Mouse (Mus musculus) liver, adult 2 months (tissue): ENCODE data around the gene Man1b1. TPM values are rescaled to one million over a fixed set of nuclear protein-coding genes. Genes with fewer than 3 reads are reported as not detected.

Experiments
- DNase-seq: peaks from one replicate; pipeline ENCODE4 v3.0.0-alpha.2; 2011; ENCODE audit warnings: low read depth, low spot score; ENCODE audit errors: extremely low read depth
- H3K27ac ChIP-seq: fragments of 200-500 bp; replicated peaks from 2 replicates; pipeline ENCODE4 v1.5.1; 2012; ENCODE audit warnings: low read depth, mild to moderate bottlenecking, control low read depth, inconsistent platforms, low read length; ENCODE audit not compliant: insufficient read depth
- H3K27me3 ChIP-seq: fragments of 200-500 bp; 2 replicates; pipeline ENCODE4 v1.6.1; 2012; ENCODE audit warnings: mild to moderate bottlenecking, moderate library complexity, low read length, inconsistent platforms; ENCODE audit not compliant: control insufficient read depth, insufficient read depth
- H3K36me3 ChIP-seq: fragments of 200-500 bp; 2 replicates; pipeline ENCODE4 v1.6.1; 2012; ENCODE audit warnings: low read length, inconsistent platforms; ENCODE audit not compliant: control insufficient read depth, insufficient read depth
- H3K4me1 ChIP-seq: fragments of 200-500 bp; 2 replicates; pipeline ENCODE4 v1.6.1; 2011; ENCODE audit warnings: low read length; ENCODE audit not compliant: control insufficient read depth, insufficient read depth
- H3K4me3 ChIP-seq: fragments of 200-500 bp; 2 replicates; pipeline ENCODE4 v1.5.1; 2011; ENCODE audit warnings: low read depth, mild to moderate bottlenecking, control low read depth, low read length, moderate library complexity; ENCODE audit not compliant: insufficient read depth
- H3K79me2 ChIP-seq: fragments of 200-500 bp; 2 replicates; pipeline ENCODE4 v1.6.1; 2012; ENCODE audit warnings: inconsistent platforms, mild to moderate bottlenecking, low read length, moderate library complexity; ENCODE audit not compliant: control insufficient read depth, insufficient read depth
- H3K9ac ChIP-seq: fragments of 200-500 bp; 2 replicates; pipeline ENCODE4 v1.6.1; 2012; ENCODE audit warnings: low read depth, mild to moderate bottlenecking, control low read depth, inconsistent platforms, low read length
- CTCF ChIP-seq: fragments of 200-500 bp; IDR thresholded peaks from 2 replicates; pipeline ENCODE4 v1.5.1; 2011; ENCODE audit warnings: low read depth, low read length, control low read depth
- POLR2A ChIP-seq: fragments of 200-500 bp; IDR thresholded peaks from 2 replicates; pipeline ENCODE4 v1.6.1; 2011; ENCODE audit warnings: low read length, control low read depth; ENCODE audit not compliant: insufficient read depth; ENCODE audit errors: extremely low read depth
- WGBS: fragments of 180-500 bp; shearing (Covaris S2); methylation state at CpG from one replicate; pipeline ENCODE4 v1.1.7; 2018; 5-methylcytosine and 5-hydroxymethylcytosine counted together
- polyA plus RNA-seq: library from polyadenylated mRNA; depleted of rRNA; stranded (reverse); fragments of >200 nt; gene quantifications from 2 replicates; pipeline ENCODE4 v1.2.3, GENCODE M21; 2012
- total RNA-seq: library from RNA; depleted of rRNA; stranded (reverse); fragments of >200 nt; gene quantifications from 2 replicates; pipeline ENCODE4 v1.2.3, GENCODE M21; 2014

The Man1b1 gene
- total and polyA plus RNA-seq, 2 experiments, result 8.1 to 17.3 TPM

DNA sequence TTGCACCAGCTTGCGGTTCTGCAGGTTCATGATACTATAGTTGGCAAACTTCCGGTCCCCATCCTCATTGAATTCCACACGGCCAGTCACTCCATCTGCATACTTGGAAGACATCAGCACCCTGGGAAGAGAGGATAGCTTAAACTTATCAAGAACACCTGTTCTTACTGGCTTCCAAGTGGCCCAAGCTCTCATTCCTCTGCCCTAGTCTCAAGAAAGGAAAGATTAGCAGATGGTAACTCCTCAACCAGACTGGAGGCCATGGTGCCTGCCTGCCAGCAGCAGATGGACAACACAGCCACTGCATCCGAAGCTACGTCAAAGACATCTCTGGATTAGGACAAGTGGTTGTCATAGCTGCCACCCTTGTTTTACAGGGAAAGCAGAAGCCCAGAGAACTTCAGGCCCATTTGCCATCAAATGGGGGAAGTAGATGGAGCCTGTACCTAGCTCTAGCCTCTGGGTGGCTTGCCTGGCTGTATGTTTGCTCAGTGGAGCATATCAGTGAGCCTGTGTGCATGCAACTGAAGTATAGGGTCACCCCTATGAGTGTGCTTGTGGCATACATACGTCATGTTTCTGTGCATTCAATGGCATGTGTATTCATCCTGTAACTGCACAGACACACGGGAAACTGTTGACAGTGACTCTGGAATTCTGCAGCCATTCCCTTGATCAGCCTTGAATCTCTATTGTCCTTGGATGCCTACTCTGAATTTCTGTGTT, 28.0 kb upstream of the Man1b1 start:
- WGBS, result 71% methylated on average over 7 of the region's 7 CpGs
- Histone ChIP-seq H3K36me3 (no peaks in the 10 kb centered on the region), H3K4me1 (peaks cover 3% of the 10 kb centered on the region; the same call in 1 of the 2 replicates), H3K27me3 (peaks cover 10% of the 10 kb centered on the region), H3K27ac (no peak overlapping the region), H3K79me2 (no peaks in the 10 kb centered on the region), H3K4me3 (no peak overlapping the region), H3K9ac (no peak overlapping the region)
- DNase-seq, result no peak
- TF ChIP-seq CTCF (no peak), POLR2A (no peak)

GRCm38 (mm10) chr2:25304657-25305541, 27.2 kb upstream of the Man1b1 start:
- DNase-seq, result no peak
- TF ChIP-seq CTCF, result no peak
- no peak for TF ChIP-seq POLR2A
- H3K27ac ChIP-seq, result no peak overlapping the region
- peaks cover 3% of the 10 kb centered on the region; the same call in 1 of the 2 replicates for H3K4me1 ChIP-seq
- no peaks in the 10 kb centered on the region for H3K36me3 ChIP-seq
- H3K79me2 ChIP-seq, result no peaks in the 10 kb centered on the region
- 5% methylated on average over 44 of the region's 45 CpGs for WGBS
- H3K9ac ChIP-seq, result no peak overlapping the region
- peak overlapping the region; percentile 30; the same call in 1 of the 2 replicates for H3K4me3 ChIP-seq
- peaks cover 10% of the 10 kb centered on the region for H3K27me3 ChIP-seq

GRCm38 (mm10) chr2:25305587-25306359, 26.4 kb upstream of the Man1b1 start:
- H3K27me3 ChIP-seq, result peaks cover 10% of the 10 kb centered on the region
- TF ChIP-seq CTCF (no peak), POLR2A (no peak)
- H3K4me1 ChIP-seq, result peaks cover 3% of the 10 kb centered on the region; the same call in 1 of the 2 replicates
- H3K9ac ChIP-seq, result no peak overlapping the region
- no peak overlapping the region for H3K27ac ChIP-seq
- no peaks in the 10 kb centered on the region for H3K79me2 ChIP-seq
- DNase-seq, result no peak
- H3K4me3 ChIP-seq, result no peak overlapping the region
- WGBS, result 54% methylated on average over 14 of the region's 14 CpGs
- H3K36me3 ChIP-seq, result no peaks in the 10 kb centered on the region

GRCm38 (mm10) chr2:25310180-25310579, 22.0 kb upstream of the Man1b1 start:
- no peaks in the 10 kb centered on the region for H3K79me2 ChIP-seq
- DNase-seq, result no peak
- H3K27ac ChIP-seq, result no peak overlapping the region
- 54% methylated on average over 10 of the region's 10 CpGs for WGBS
- no peak for TF ChIP-seq POLR2A
- no peak for TF ChIP-seq CTCF
- peaks cover 16% of the 10 kb centered on the region for H3K27me3 ChIP-seq
- no peak overlapping the region for H3K4me3 ChIP-seq
- no peak overlapping the region for H3K9ac ChIP-seq
- no peaks in the 10 kb centered on the region for H3K36me3 ChIP-seq
- no peaks in the 10 kb centered on the region for H3K4me1 ChIP-seq

- H3K27me3 ChIP-seq, result peaks cover 9% of the 10 kb centered on the region
- H3K4me1 ChIP-seq, result no peaks in the 10 kb centered on the region
- no peak overlapping the region for H3K4me3 ChIP-seq
- no peak for DNase-seq
- H3K9ac ChIP-seq, result no peak overlapping the region
- no peaks in the 10 kb centered on the region for H3K79me2 ChIP-seq
- WGBS, result 4% methylated on average over 22 of the region's 22 CpGs
- no peak for TF ChIP-seq CTCF
- TF ChIP-seq POLR2A, result no peak
- no peaks in the 10 kb centered on the region for H3K36me3 ChIP-seq
- no peak overlapping the region for H3K27ac ChIP-seq
These were observed 21.2 kb upstream of the Man1b1 start for GRCm38 (mm10) chr2:25310969-25311368.
